Mouse (Mus musculus): ENCODE measurements around the gene Cers6.
A peak's percentile ranks its signal among the peaks of the same experiment; 100 is the strongest.

Cers6 gene

GRCm38 (mm10) chr2:68879071-68879651 is 17.9 kb downstream of the Cers6 start:
- no peak for DNase-seq (ENCODE audit: low read depth in 2 of 2, low spot score in 2 of 2)

GRCm38 (mm10) chr2:68884573-68884972 is 23.3 kb downstream of the Cers6 start:
- no peak for DNase-seq (ENCODE audit: low read depth in 2 of 2, low spot score in 2 of 2)

GRCm38 (mm10) chr2:68885206-68885605 is 24.0 kb downstream of the Cers6 start:
- DNase-seq (ENCODE audit: low read depth in 2 of 2, low spot score in 2 of 2), result no peak

GRCm38 (mm10) chr2:68885766-68886496 is 24.7 kb downstream of the Cers6 start:
- no peak for DNase-seq (ENCODE audit: low read depth in 2 of 2, low spot score in 2 of 2)

GRCm38 (mm10) chr2:68886661-68887060 is 25.4 kb downstream of the Cers6 start:
- no peak for DNase-seq (ENCODE audit: low read depth in 2 of 2, low spot score in 2 of 2)

GRCm38 (mm10) chr2:68888094-68888705 is 27.0 kb downstream of the Cers6 start:
- DNase-seq (ENCODE audit: low read depth in 2 of 2, low spot score in 2 of 2), result no peak

- no peak for DNase-seq (ENCODE audit: low read depth in 2 of 2, low spot score in 2 of 2)
Measured at GRCm38 (mm10) chr2:68889661-68890170, 28.5 kb downstream of the Cers6 start.

- DNase-seq (ENCODE audit: low read depth in 2 of 2, low spot score in 2 of 2), result no peak
Measured at GRCm38 (mm10) chr2:68892476-68892875, 31.2 kb downstream of the Cers6 start.

GRCm38 (mm10) chr2:68895044-68895764 is 34.0 kb downstream of the Cers6 start:
- DNase-seq (ENCODE audit: low read depth in 2 of 2, low spot score in 2 of 2), result no peak

- no peak for DNase-seq (ENCODE audit: low read depth in 2 of 2, low spot score in 2 of 2)
Measured at GRCm38 (mm10) chr2:68896196-68896595, 35.0 kb downstream of the Cers6 start.

GRCm38 (mm10) chr2:68899770-68900521 is 38.7 kb downstream of the Cers6 start:
- DNase-seq (ENCODE audit: low read depth in 2 of 2, low spot score in 2 of 2), result no peak

- DNase-seq (ENCODE audit: low read depth in 2 of 2, low spot score in 2 of 2), result no peak
Measured at GRCm38 (mm10) chr2:68900640-68901378, 39.6 kb downstream of the Cers6 start.

- DNase-seq (ENCODE audit: low read depth in 2 of 2, low spot score in 2 of 2), result no peak
Measured at GRCm38 (mm10) chr2:68901708-68902107, 40.5 kb downstream of the Cers6 start.

GRCm38 (mm10) chr2:68902546-68902945 is 41.3 kb downstream of the Cers6 start:
- no peak for DNase-seq (ENCODE audit: low read depth in 2 of 2, low spot score in 2 of 2)

- no peak for DNase-seq (ENCODE audit: low read depth in 2 of 2, low spot score in 2 of 2)
Measured at GRCm38 (mm10) chr2:68906921-68907320, 45.7 kb downstream of the Cers6 start.

GRCm38 (mm10) chr2:68907721-68908463 is 46.7 kb downstream of the Cers6 start:
- DNase-seq (ENCODE audit: low read depth in 2 of 2, low spot score in 2 of 2), result peak in 1 of 2 experiments; percentile 17

- no peak for DNase-seq (ENCODE audit: low read depth in 2 of 2, low spot score in 2 of 2)
Measured at GRCm38 (mm10) chr2:68910727-68911126, 49.5 kb downstream of the Cers6 start.

- no peak for DNase-seq (ENCODE audit: low read depth in 2 of 2, low spot score in 2 of 2)
Measured at GRCm38 (mm10) chr2:68911587-68912483, 50.6 kb downstream of the Cers6 start.

Data from CD8-positive naive resting alpha-beta T cell, adult 2 months (primary cell).